Mouse (Mus musculus) midbrain, postnatal 0 days (tissue): ENCODE measurements around the gene Trim41. TPM values are rescaled to one million over a fixed set of nuclear protein-coding genes. Genes with fewer than 3 reads are reported as not detected.
"Not testable (repeated sequence)": the region's sequence is repeated elsewhere in the genome, so short reads cannot be mapped to it uniquely, and the experiment has no call there.

Experiments
- ATAC-seq: fragments of 200-750 bp; cut with Nextera tagmentation; 2 replicates; pipeline ENCODE4 v1.8.0; 2017; ENCODE audit warnings: moderate number of reproducible peaks, mild to moderate bottlenecking, moderate TSS enrichment, moderate library complexity; ENCODE audit not compliant: low FRiP score
- DNase-seq: peaks from one replicate; pipeline ENCODE4 v3.0.0-alpha.2; 2015; ENCODE audit warnings: low spot score
- H3K27ac ChIP-seq: fragments of 300-500 bp; sonication (generic); 2 replicates; pipeline ENCODE4 v1.5.1; 2014; ENCODE audit warnings: low read depth, mild to moderate bottlenecking, low read length, mixed read lengths
- H3K27me3 ChIP-seq: fragments of 300-500 bp; sonication (generic); 2 replicates; pipeline ENCODE4 v1.6.1; 2014; ENCODE audit warnings: low read length, control low read depth, mixed read lengths; ENCODE audit not compliant: insufficient read depth
- H3K36me3 ChIP-seq: fragments of 300-500 bp; sonication (generic); 2 replicates; pipeline ENCODE4 v1.6.1; 2014; ENCODE audit warnings: low read length, control low read depth, mixed read lengths; ENCODE audit not compliant: insufficient read depth
- H3K4me1 ChIP-seq: fragments of 300-500 bp; sonication (generic); 2 replicates; pipeline ENCODE4 v1.6.1; 2014; ENCODE audit warnings: mild to moderate bottlenecking, control low read depth, antibody characterized with exemption, low read length, mixed read lengths; ENCODE audit not compliant: insufficient read depth
- H3K4me2 ChIP-seq: fragments of 300-500 bp; sonication (generic); 2 replicates; pipeline ENCODE4 v1.6.1; 2014; ENCODE audit warnings: low read depth, mild to moderate bottlenecking, low read length, mixed read lengths; ENCODE audit not compliant: poor library complexity, severe bottlenecking
- H3K4me3 ChIP-seq: fragments of 300-500 bp; sonication (generic); 2 replicates; pipeline ENCODE4 v1.5.1; 2014; ENCODE audit warnings: low read depth, mild to moderate bottlenecking, low read length, moderate library complexity
- H3K9ac ChIP-seq: fragments of 300-500 bp; sonication (generic); replicated peaks from 2 replicates; pipeline ENCODE4 v1.6.1; 2014; ENCODE audit warnings: mild to moderate bottlenecking, low read length, moderate library complexity, mixed read lengths; ENCODE audit not compliant: poor library complexity, severe bottlenecking
- H3K9me3 ChIP-seq: fragments of 300-500 bp; sonication (generic); 2 replicates; pipeline ENCODE4 v1.6.1; 2016; ENCODE audit warnings: low read length, control low read depth
- CTCF ChIP-seq: IDR thresholded peaks from 2 replicates; pipeline ENCODE4 v1.5.1; 2016; ENCODE audit warnings: antibody characterized with exemption, mild to moderate bottlenecking
- WGBS: fragments of 180-500 bp; shearing (Covaris S2); extraction: QIAGEN DNeasy Blood & Tissue Kit; methylation state at CpG from one replicate; pipeline ENCODE4 v1.1.7; 2014; 5-methylcytosine and 5-hydroxymethylcytosine counted together
- polyA plus RNA-seq: library from polyadenylated mRNA; unstranded; fragments of >200 nt; fragmentation: Nextera tagmentation; extraction: Ambion mirVana; gene quantifications from 2 replicates; pipeline ENCODE4 v1.2.1, GENCODE M21; 2015
- total RNA-seq: library from RNA; depleted of rRNA; stranded (reverse); fragments of >200 nt; gene quantifications from 2 replicates; pipeline ENCODE4 v1.2.3, GENCODE M21; 2014

The Trim41 gene
- total and polyA plus RNA-seq, 2 experiments from 2014 or later, result 5.0 to 38.9 TPM

GRCm38 (mm10) chr11:48796290-48796689, 20.9 kb downstream of the Trim41 start:
- Histone ChIP-seq H3K9ac (no peak overlapping the region), H3K4me1 (peaks cover 2% of the 10 kb centered on the region; the same call in 1 of the 2 replicates), H3K4me2 (no peak overlapping the region), H3K36me3 (no peaks in the 10 kb centered on the region), H3K27me3 (no peaks in the 10 kb centered on the region), H3K4me3 (no peak overlapping the region), H3K9me3 (no peaks in the 10 kb centered on the region), H3K27ac (no peak overlapping the region)
- no peak for TF ChIP-seq CTCF
- DNase-seq (no peak), ATAC-seq (no peak)
- 82% methylated on average over 4 of the region's 4 CpGs for WGBS

- 87% methylated on average over 7 of the region's 7 CpGs for WGBS
- H3K9me3 ChIP-seq, result no peaks in the 10 kb centered on the region
- H3K4me2 ChIP-seq, result no peak overlapping the region
- no peak overlapping the region for H3K9ac ChIP-seq
- H3K4me3 ChIP-seq, result no peak overlapping the region
- no peak for ATAC-seq
- no peak for TF ChIP-seq CTCF
- H3K27me3 ChIP-seq, result no peaks in the 10 kb centered on the region
- no peak for DNase-seq
- H3K4me1 ChIP-seq, result no peaks in the 10 kb centered on the region
- no peak overlapping the region for H3K27ac ChIP-seq
- no peaks in the 10 kb centered on the region for H3K36me3 ChIP-seq
Observed at GRCm38 (mm10) chr11:48795221-48795620, 21.9 kb downstream of the Trim41 start.

GRCm38 (mm10) chr11:48793184-48793583, 24.0 kb downstream of the Trim41 start:
- WGBS, result 95% methylated on average over 3 of the region's 3 CpGs
- Histone ChIP-seq H3K4me3 (no peak overlapping the region), H3K9me3 (no peaks in the 10 kb centered on the region), H3K4me1 (no peaks in the 10 kb centered on the region), H3K27me3 (no peaks in the 10 kb centered on the region), H3K4me2 (no peak overlapping the region), H3K9ac (no peak overlapping the region), H3K36me3 (no peaks in the 10 kb centered on the region), H3K27ac (no peak overlapping the region)
- DNase-seq (no peak), ATAC-seq (no peak)
- TF ChIP-seq CTCF, result no peak

DNA sequence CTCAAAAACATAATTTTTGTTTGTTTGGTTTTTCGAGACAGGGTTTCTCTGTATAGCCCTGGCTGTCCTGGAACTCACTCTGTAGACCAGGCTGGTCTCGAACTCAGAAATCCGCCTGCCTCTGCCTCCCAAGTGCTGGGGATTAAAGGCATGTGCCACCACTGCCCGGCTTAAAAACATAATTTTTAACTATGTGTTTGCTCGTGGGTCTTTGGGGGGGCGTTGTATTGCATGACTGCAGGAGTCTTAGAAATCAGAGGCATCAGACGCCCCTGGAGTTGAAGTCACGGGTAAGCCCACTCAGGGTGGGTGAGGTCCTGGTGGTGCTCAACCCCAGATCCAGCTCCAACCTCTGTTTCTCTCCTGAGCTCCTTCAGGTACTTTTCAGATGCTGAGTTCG, 25.3 kb downstream of the Trim41 start:
- not testable (repeated sequence) for H3K27ac ChIP-seq, DNase-seq, ATAC-seq, H3K9ac ChIP-seq, H3K36me3 ChIP-seq, H3K27me3 ChIP-seq, H3K4me3 ChIP-seq, H3K9me3 ChIP-seq, H3K4me1 ChIP-seq, H3K4me2 ChIP-seq
- WGBS, result 89% methylated on average over 9 of the region's 9 CpGs

GRCm38 (mm10) chr11:48790946-48791345, 26.2 kb downstream of the Trim41 start:
- Histone ChIP-seq H3K4me1 (no peaks in the 10 kb centered on the region), H3K4me3 (no peak overlapping the region), H3K36me3 (no peaks in the 10 kb centered on the region), H3K4me2 (no peak overlapping the region), H3K9ac (no peak overlapping the region), H3K9me3 (no peaks in the 10 kb centered on the region), H3K27me3 (no peaks in the 10 kb centered on the region), H3K27ac (no peak overlapping the region)
- TF ChIP-seq CTCF, result no peak
- DNase-seq, result no peak
- WGBS, result 75% methylated on average over 8 of the region's 8 CpGs
- ATAC-seq, result no peak

DNA sequence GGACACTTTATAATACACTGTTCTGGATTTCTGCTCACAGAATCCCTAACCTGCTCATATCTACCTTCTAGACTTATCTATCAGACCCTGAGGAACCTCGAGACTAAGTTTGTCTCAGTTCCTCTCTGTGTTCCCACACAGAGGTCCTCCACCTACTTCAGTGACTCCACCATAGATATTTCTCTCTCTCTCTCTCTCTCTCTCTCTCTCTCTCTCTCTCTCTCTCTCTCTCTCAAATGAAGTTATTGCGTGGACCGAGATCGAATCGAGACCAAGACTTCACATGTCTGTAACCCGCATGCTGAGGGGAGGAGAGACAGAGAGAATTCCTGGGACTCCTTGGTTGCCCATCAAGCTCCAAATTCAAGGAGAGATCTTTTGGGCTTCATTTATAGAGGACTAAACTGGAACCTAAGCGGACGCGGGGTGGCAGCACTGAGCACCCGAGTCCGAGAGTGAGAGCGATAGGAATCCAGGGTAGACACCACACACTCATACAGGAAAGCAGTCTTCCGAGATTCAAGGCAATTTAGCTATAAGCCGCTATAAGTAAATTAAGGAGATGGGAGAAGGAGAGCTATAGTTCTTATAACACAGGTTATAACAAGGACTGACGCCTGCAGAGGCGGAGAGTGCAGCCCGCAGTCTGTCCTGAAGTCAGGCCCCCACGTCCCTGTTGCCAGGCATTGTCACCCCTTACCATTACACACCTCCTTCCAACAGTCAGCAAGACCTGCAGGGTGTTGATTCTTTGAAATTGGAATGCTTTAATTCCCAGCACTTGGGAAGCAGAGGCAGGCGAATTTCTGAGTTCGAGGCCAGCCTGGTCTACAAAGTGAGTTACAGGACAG, 27.0 kb downstream of the Trim41 start:
- peak overlapping the region; percentile 42 for H3K4me2 ChIP-seq
- H3K27ac ChIP-seq, result no peak overlapping the region
- WGBS, result 16% methylated on average over 20 of the region's 20 CpGs
- no peaks in the 10 kb centered on the region for H3K36me3 ChIP-seq
- H3K9ac ChIP-seq, result no peak overlapping the region; the same call in 1 of the 2 replicates
- DNase-seq, result peak; percentile 84
- peak overlapping the region; percentile 15 for H3K4me3 ChIP-seq
- H3K27me3 ChIP-seq, result no peaks in the 10 kb centered on the region
- peak; percentile 55; the same call in 1 of the 2 replicates for ATAC-seq
- TF ChIP-seq CTCF, result peak; percentile 89
- H3K9me3 ChIP-seq, result no peaks in the 10 kb centered on the region
- H3K4me1 ChIP-seq, result no peaks in the 10 kb centered on the region
